Mouse (Mus musculus) CH12.LX (cell line): ENCODE measurements at regions not wholly inside any gene's neighbourhood (a gene's known extent, or its start where the extent isn't known, plus 50 kb on each side); places are given as distances from the start of the nearest gene placed in this dataset.

ENCODE experiments used
- CHD2 ChIP-seq: IDR thresholded peaks from 2 replicates; pipeline ENCODE4 v1.6.1; 2011; ENCODE audit warnings: low read length, improper control_type of control experiment
- CTCF ChIP-seq, 2 experiments: IDR thresholded peaks in 1 of 2; conservative IDR thresholded peaks in 1 of 2; 2 replicates each; pipeline ENCODE4 v1.5.1; 2011 to 2012; ENCODE audit warnings: low read depth in 2 of 2, low read length in 2 of 2, improper control_type of control experiment in 1 of 2, inconsistent platforms in 1 of 2, mild to moderate bottlenecking in 1 of 2, moderate library complexity in 1 of 2
- EP300 ChIP-seq: IDR thresholded peaks from 2 replicates; pipeline ENCODE4 v1.6.1; 2011; ENCODE audit warnings: low read length, improper control_type of control experiment
- POLR2A ChIP-seq: IDR thresholded peaks from 2 replicates; pipeline ENCODE4 v1.6.1; 2011; ENCODE audit warnings: low read depth, mild to moderate bottlenecking, improper control_type of control experiment, low read length
- RAD21 ChIP-seq: IDR thresholded peaks from 2 replicates; pipeline ENCODE4 v1.6.1; 2011; ENCODE audit warnings: low read depth, mild to moderate bottlenecking, low read length, improper control_type of control experiment, moderate library complexity
- RCOR1 ChIP-seq: conservative IDR thresholded peaks from 2 replicates; pipeline ENCODE4 v1.6.1; 2012; ENCODE audit warnings: low read depth, mild to moderate bottlenecking, inconsistent platforms, low read length, improper control_type of control experiment
- SMC3 ChIP-seq: IDR thresholded peaks from 2 replicates; pipeline ENCODE4 v1.6.1; 2011; ENCODE audit warnings: low read depth, low read length, improper control_type of control experiment
- TCF12 ChIP-seq: IDR thresholded peaks from 2 replicates; pipeline ENCODE4 v1.6.1; 2014; ENCODE audit warnings: low read depth, mild to moderate bottlenecking, inconsistent platforms, low read length, improper control_type of control experiment
- ZKSCAN1 ChIP-seq: IDR thresholded peaks from 2 replicates; pipeline ENCODE4 v1.6.1; 2012; ENCODE audit warnings: low read depth, inconsistent platforms, low read length, improper control_type of control experiment, borderline replicate concordance

DNA sequence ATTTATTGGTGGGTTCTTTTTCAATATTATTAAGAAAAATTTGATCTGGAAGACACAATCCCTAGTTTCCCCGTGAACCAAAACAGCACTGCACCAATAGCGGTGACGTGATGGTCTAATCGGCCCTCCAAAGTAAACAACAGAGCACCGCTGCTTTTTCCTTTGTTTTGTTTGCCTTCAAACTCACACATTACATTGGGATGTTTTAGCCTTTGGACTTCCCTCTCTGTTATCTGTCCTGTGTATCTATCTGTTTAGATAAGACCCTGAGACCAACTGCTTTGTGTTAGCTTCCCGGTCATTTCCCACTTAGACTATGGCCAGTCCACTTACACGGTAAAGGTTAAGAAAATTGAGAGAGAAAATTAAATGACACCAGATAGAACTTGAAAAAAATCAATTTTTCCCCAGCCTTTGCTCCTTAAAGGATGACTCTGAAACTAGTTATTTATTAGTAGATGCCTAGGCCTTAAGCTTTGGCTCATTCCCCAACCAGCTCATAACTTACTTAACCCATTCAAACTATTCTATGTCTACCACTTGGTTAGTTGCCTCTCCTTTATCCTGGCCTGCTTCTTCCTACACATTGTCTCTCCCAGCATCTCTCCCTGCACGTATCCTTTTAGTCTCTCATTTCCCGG, 257.0 kb upstream of the Lyplal1 start:
- TF ChIP-seq POLR2A = no peak
- TF ChIP-seq CHD2 = no peak
- TF ChIP-seq RAD21 = no peak
- no peak for TF ChIP-seq SMC3
- TF ChIP-seq CTCF (conservative IDR thresholded peaks at IDR 0.05 in 1 of 2, IDR thresholded peaks at IDR 0.05 in 1 of 2; ENCODE audit: low read depth in 2 of 2, low read length in 2 of 2) = no peak
- TF ChIP-seq RCOR1 = no peak
- no peak for TF ChIP-seq ZKSCAN1
- no peak for TF ChIP-seq TCF12
- TF ChIP-seq EP300 = no peak
